Mouse (Mus musculus): ENCODE data around the gene Srp54b.
"Not testable (repeated sequence)": the region's sequence is repeated elsewhere in the genome, so short reads cannot be mapped to it uniquely, and the experiment has no call there.

Gene Srp54b

GRCm38 (mm10) chr12:55154559-55155448 is at the start of gene Srp54b:
Srp54b (plus strand) TSS chr12:55155104.
- DNase-seq (ENCODE audit: low spot score), result not testable (repeated sequence)

GRCm38 (mm10) chr12:55112616-55113015 is 42.3 kb upstream of the Srp54b start:
- not testable (repeated sequence) for DNase-seq (ENCODE audit: low spot score)

GRCm38 (mm10) chr12:55124242-55124641 is 30.7 kb upstream of the Srp54b start, which contains the start of gene Fam177a:
Fam177a (plus strand) TSS chr12:55124469.
- DNase-seq (ENCODE audit: low spot score), result not testable (repeated sequence)

GRCm38 (mm10) chr12:55124731-55125130 is 30.2 kb upstream of the Srp54b start:
- DNase-seq (ENCODE audit: low spot score), result not testable (repeated sequence)

GRCm38 (mm10) chr12:55135540-55135939 is 19.4 kb upstream of the Srp54b start:
- DNase-seq (ENCODE audit: low spot score), result not testable (repeated sequence)

- DNase-seq (ENCODE audit: low spot score), result not testable (repeated sequence)
Observed at GRCm38 (mm10) chr12:55137859-55138258, 17.0 kb upstream of the Srp54b start.

GRCm38 (mm10) chr12:55155449-55155783 is 512 bp downstream of the Srp54b start:
- DNase-seq (ENCODE audit: low spot score), result not testable (repeated sequence)

- not testable (repeated sequence) for DNase-seq (ENCODE audit: low spot score)
Observed at GRCm38 (mm10) chr12:55167034-55167557, 12.2 kb downstream of the Srp54b start.

GRCm38 (mm10) chr12:55187686-55188085 is 32.8 kb downstream of the Srp54b start:
- DNase-seq (ENCODE audit: low spot score), result not testable (repeated sequence)

GRCm38 (mm10) chr12:55189127-55189526 is 34.2 kb downstream of the Srp54b start:
- DNase-seq (ENCODE audit: low spot score), result not testable (repeated sequence)

GRCm38 (mm10) chr12:55199306-55199705 is 44.4 kb downstream of the Srp54b start, which contains the start of gene 1700047I17Rik2:
1700047I17Rik2 (plus strand) TSS chr12:55199592.
- DNase-seq (ENCODE audit: low spot score), result not testable (repeated sequence)

GRCm38 (mm10) chr12:55199799-55200198 is 44.9 kb downstream of the Srp54b start:
- not testable (repeated sequence) for DNase-seq (ENCODE audit: low spot score)

GRCm38 (mm10) chr12:55212944-55213343 is 58.0 kb downstream of the Srp54b start:
- not testable (repeated sequence) for DNase-seq (ENCODE audit: low spot score)

GRCm38 (mm10) chr12:55229626-55230519 is 75.0 kb downstream of the Srp54b start, which contains the start of gene Srp54c:
Srp54c (plus strand) TSS chr12:55230168.
- not testable (repeated sequence) for DNase-seq (ENCODE audit: low spot score)

GRCm38 (mm10) chr12:55230520-55230861 is 75.6 kb downstream of the Srp54b start:
- DNase-seq (ENCODE audit: low spot score), result not testable (repeated sequence)
